Mouse (Mus musculus): Measurements from ENCODE around the gene Gng7.

Gene Gng7

GRCm38 (mm10) chr10:80995091-80995632, 19.6 kb downstream of the Gng7 start:
- in situ Hi-C loops (cut with MseI, MboI) = loop anchor here in 1 of 2 experiments (5.0 kb wide), 1 partner anchor 47 kb away; no protein-coding TSS in a partner anchor

- in situ Hi-C loops (cut with MseI, MboI) = loop anchor here in 1 of 2 experiments (5.0 kb wide), 2 partner anchors 48 to 67 kb away; no protein-coding TSS in a partner anchor
These were observed 20.1 kb downstream of the Gng7 start for GRCm38 (mm10) chr10:80994621-80995020.

- in situ Hi-C loops (cut with MseI, MboI) = loop anchor here in 1 of 2 experiments (5.0 kb wide), 1 partner anchor 66 kb away; no protein-coding TSS in a partner anchor
These were observed 21.5 kb downstream of the Gng7 start for GRCm38 (mm10) chr10:80993276-80993675.

GRCm38 (mm10) chr10:80991945-80992344, 22.8 kb downstream of the Gng7 start:
- in situ Hi-C loops (cut with MseI, MboI) = loop anchor here in 1 of 2 experiments (5.0 kb wide), 1 partner anchor 65 kb away; no protein-coding TSS in a partner anchor

GRCm38 (mm10) chr10:80991007-80991406, 23.7 kb downstream of the Gng7 start:
- in situ Hi-C loops (cut with MseI, MboI) = loop anchor here in 1 of 2 experiments (5.0 kb wide), 1 partner anchor 64 kb away; no protein-coding TSS in a partner anchor

GRCm38 (mm10) chr10:80990406-80990805, 24.3 kb downstream of the Gng7 start:
- in situ Hi-C loops (cut with MseI, MboI) = loop anchor here in 1 of 2 experiments (5.0 kb wide), 1 partner anchor 63 kb away; no protein-coding TSS in a partner anchor

GRCm38 (mm10) chr10:80989854-80990253, 24.9 kb downstream of the Gng7 start:
- in situ Hi-C loops (cut with MseI, MboI) = loop anchor here (5.0 kb wide), 1 partner anchor 63 kb away; no protein-coding TSS in a partner anchor

- in situ Hi-C loops (cut with MseI, MboI) = loop anchor here in 1 of 2 experiments (5.0 kb wide), 1 partner anchor 62 kb away; no protein-coding TSS in a partner anchor
These were observed 25.3 kb downstream of the Gng7 start for GRCm38 (mm10) chr10:80989446-80989845.

GRCm38 (mm10) chr10:80987709-80988441, 26.9 kb downstream of the Gng7 start:
- in situ Hi-C loops (cut with MseI, MboI) = loop anchor here in 1 of 2 experiments (5.0 kb wide), 1 partner anchor 61 kb away; no protein-coding TSS in a partner anchor

- in situ Hi-C loops (cut with MseI, MboI) = loop anchor here in 1 of 2 experiments (5.0 kb wide), 1 partner anchor 59 kb away; no protein-coding TSS in a partner anchor
These were observed 28.0 kb downstream of the Gng7 start for GRCm38 (mm10) chr10:80986754-80987153.

- in situ Hi-C loops (cut with MseI, MboI) = loop anchor here in 1 of 2 experiments (5.0 kb wide), 1 partner anchor 59 kb away; no protein-coding TSS in a partner anchor
These were observed 28.6 kb downstream of the Gng7 start for GRCm38 (mm10) chr10:80985970-80986701.

GRCm38 (mm10) chr10:80985241-80985969, 29.3 kb downstream of the Gng7 start:
- in situ Hi-C loops (cut with MseI, MboI) = loop anchor here in 1 of 2 experiments (5.0 kb wide), 1 partner anchor 58 kb away; no protein-coding TSS in a partner anchor

GRCm38 (mm10) chr10:80984223-80984622, 30.5 kb downstream of the Gng7 start:
- in situ Hi-C loops (cut with MseI, MboI) = no loop called here

GRCm38 (mm10) chr10:80982381-80982780, 32.4 kb downstream of the Gng7 start:
- in situ Hi-C loops (cut with MseI, MboI) = no loop called here

GRCm38 (mm10) chr10:80981564-80982112, 33.1 kb downstream of the Gng7 start:
- in situ Hi-C loops (cut with MseI, MboI) = no loop called here

GRCm38 (mm10) chr10:80975478-80975877, 39.3 kb downstream of the Gng7 start:
- in situ Hi-C loops (cut with MseI, MboI) = no loop called here

- in situ Hi-C loops (cut with MseI, MboI) = no loop called here
These were observed 41.0 kb downstream of the Gng7 start for GRCm38 (mm10) chr10:80973722-80974121.

GRCm38 (mm10) chr10:80972071-80972987, 42.4 kb downstream of the Gng7 start:
- in situ Hi-C loops (cut with MseI, MboI) = no loop called here

- in situ Hi-C loops (cut with MseI, MboI) = no loop called here
These were observed 43.2 kb downstream of the Gng7 start for GRCm38 (mm10) chr10:80971533-80971932.
